Mouse (Mus musculus) heart, embryonic 15.5 days (tissue): ENCODE measurements around the gene Olfml3. TPM values are rescaled to one million over a fixed set of nuclear protein-coding genes. Genes with fewer than 3 reads are reported as not detected.

Source experiments
- ATAC-seq: fragments of 200-750 bp; cut with Nextera tagmentation; replicated peaks from 2 replicates; pipeline ENCODE4 v1.8.0; 2017; ENCODE audit warnings: low read depth, moderate TSS enrichment; ENCODE audit not compliant: insufficient number of reproducible peaks, insufficient read depth, low FRiP score
- H3K27ac ChIP-seq: fragments of 300-500 bp; sonication (generic); 2 replicates; pipeline ENCODE4 v1.5.1; 2015; ENCODE audit warnings: mild to moderate bottlenecking, inconsistent platforms
- H3K27me3 ChIP-seq: fragments of 300-500 bp; sonication (generic); 2 replicates; pipeline ENCODE4 v1.6.1; 2015; ENCODE audit warnings: inconsistent platforms
- H3K36me3 ChIP-seq: fragments of 300-500 bp; sonication (generic); 2 replicates; pipeline ENCODE4 v1.6.1; 2015; ENCODE audit warnings: mild to moderate bottlenecking, inconsistent platforms
- H3K4me1 ChIP-seq: fragments of 300-500 bp; sonication (generic); replicated peaks from 2 replicates; pipeline ENCODE4 v1.6.1; 2015; ENCODE audit warnings: inconsistent platforms
- H3K4me2 ChIP-seq: fragments of 300-500 bp; sonication (generic); 2 replicates; pipeline ENCODE4 v1.6.1; 2015; ENCODE audit warnings: inconsistent platforms, mild to moderate bottlenecking, moderate library complexity
- H3K4me3 ChIP-seq: fragments of 300-500 bp; sonication (generic); 2 replicates; pipeline ENCODE4 v1.5.1; 2015; ENCODE audit warnings: mild to moderate bottlenecking, inconsistent platforms
- H3K9ac ChIP-seq: fragments of 300-500 bp; sonication (generic); 2 replicates; pipeline ENCODE4 v1.6.1; 2015; ENCODE audit warnings: mild to moderate bottlenecking, inconsistent platforms
- H3K9me3 ChIP-seq: fragments of 300-500 bp; sonication (generic); replicated peaks from 2 replicates; pipeline ENCODE4 v1.6.1; 2016; ENCODE audit warnings: inconsistent platforms
- WGBS: fragments of 180-500 bp; shearing (Covaris S2); methylation state at CpG from one replicate; pipeline ENCODE4 v1.1.7; 2015; ENCODE audit warnings: mixed read lengths; 5-methylcytosine and 5-hydroxymethylcytosine counted together
- polyA plus RNA-seq: library from polyadenylated mRNA; unstranded; fragments of >200 nt; fragmentation: Nextera tagmentation; extraction: Ambion mirVana; gene quantifications from 2 replicates; pipeline ENCODE4 v1.2.1, GENCODE M21; 2015

Olfml3 gene
- polyA plus RNA-seq = 19.5 and 29.9 TPM in 2 replicates

DNA sequence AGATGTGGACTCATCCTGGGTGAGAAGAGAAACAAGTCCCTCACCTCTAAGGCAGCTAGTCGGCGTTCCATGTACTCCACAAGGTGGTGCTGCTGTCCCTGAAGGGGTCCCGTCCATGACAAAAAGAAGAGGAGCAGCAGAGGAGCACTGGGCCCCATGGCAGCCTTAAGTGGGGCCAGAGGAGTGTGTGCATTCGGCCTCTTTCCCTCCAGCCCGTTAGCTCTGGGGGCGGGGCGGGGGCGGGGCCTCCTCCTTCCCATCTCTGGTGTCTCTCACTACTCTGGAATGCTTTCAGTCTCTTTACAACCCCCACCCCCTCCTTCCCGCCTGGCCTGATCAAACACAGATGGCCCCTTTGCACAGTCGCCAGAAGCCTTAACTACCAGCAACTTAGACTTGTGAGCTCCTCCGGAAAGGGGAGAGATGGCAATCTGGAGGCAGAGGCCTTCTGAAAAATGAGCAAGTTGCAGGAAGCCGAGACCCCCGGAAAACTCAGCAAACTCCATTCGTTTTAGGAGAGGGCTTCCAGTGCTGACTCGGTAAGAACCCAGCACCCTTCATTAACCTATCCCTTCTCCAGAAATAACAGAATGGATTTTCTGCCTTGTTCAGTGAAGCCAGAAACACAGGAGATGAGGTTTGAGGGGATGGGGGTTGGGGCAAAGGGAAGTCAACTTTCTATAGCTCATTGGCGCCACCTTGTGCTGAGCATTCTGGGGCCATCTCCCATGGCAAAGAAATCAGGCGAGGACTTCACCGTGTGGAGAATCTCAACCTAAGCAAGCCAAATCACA is at the start of gene Olfml3:
Gene Olfml3, minus strand, starts transcription at position 224 of the 794 bp plus-strand sequence.
- WGBS = 1% methylated on average over 18 of the region's 18 CpGs
- H3K9ac ChIP-seq = peak within 1 kb of the TSS; percentile 41
- no peaks in the 10 kb centered on the region for H3K9me3 ChIP-seq
- H3K36me3 ChIP-seq = peaks cover 9% of the 10 kb centered on the region
- peak within 1 kb of the TSS; percentile 71 for H3K4me2 ChIP-seq
- H3K27ac ChIP-seq = peak within 1 kb of the TSS; percentile 95
- peaks cover 57% of the 10 kb centered on the region for H3K4me1 ChIP-seq
- ATAC-seq = peak; percentile 87
- no peaks in the 10 kb centered on the region; the same call in 1 of the 2 replicates for H3K27me3 ChIP-seq
- H3K4me3 ChIP-seq = peak within 1 kb of the TSS; percentile 42

DNA sequence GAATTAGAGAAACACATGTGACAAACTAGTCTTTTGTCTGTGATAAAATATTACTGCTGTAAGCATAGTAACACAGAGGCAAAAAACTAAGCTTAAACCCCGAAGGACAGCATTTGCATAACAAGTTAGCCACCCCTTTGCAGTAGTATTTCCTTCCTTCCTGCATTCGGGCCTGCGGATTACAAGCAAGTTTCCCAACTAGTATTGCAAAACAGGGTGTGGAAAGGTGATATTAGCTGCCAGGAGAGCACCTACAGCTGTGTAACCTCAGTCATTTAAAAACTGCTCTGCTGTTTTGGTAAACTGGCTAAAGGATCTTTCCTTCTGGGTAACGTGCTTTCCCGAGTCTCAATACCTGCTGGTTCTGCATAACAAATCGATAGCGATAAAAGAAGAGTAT is 49.4 kb upstream of the Olfml3 start:
- 65% methylated on average over 7 of the region's 7 CpGs for WGBS
- no peaks in the 10 kb centered on the region for H3K36me3 ChIP-seq
- no peak overlapping the region for H3K4me3 ChIP-seq
- no peak overlapping the region for H3K9ac ChIP-seq
- no peak overlapping the region for H3K4me2 ChIP-seq
- no peaks in the 10 kb centered on the region for H3K27me3 ChIP-seq
- H3K27ac ChIP-seq = peak overlapping the region; percentile 24; the same call in 1 of the 2 replicates
- ATAC-seq = no peak
- H3K4me1 ChIP-seq = peaks cover 40% of the 10 kb centered on the region
- no peaks in the 10 kb centered on the region for H3K9me3 ChIP-seq

DNA sequence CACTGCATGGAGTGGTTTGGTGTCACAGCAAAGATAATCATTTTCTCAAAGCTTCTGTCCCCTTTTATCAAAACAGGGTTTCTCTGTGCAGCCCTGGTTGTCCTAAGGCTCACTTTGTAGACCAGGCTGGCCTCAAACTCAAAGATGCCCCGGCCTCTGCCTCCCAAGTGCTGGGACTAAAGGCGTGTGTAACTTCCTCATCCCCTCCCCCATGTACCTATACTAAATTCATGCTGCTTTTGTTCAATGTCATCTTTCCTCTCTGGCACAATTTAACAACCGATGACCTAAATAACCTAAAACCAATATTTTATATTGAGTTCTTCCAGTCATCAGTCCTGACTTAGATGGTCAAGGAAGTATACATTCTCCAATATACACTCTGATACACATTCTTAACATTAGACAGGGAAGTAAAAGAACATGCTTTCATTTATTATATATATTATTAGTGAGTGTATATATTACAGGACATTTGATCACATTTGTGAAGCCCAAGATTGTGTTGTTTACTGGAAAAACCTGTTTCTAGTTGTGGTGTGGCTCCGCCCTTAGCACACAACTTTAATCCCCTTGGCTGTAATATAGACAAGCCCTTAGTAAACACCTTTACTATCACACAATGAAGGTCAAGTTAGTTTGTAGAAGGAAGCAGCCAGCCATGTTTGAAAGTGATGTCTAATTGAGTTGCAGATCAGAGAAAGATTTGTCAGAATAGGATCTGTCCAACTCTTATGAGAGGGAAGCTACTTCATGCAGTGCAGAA is 45.2 kb upstream of the Olfml3 start:
- no peak overlapping the region for H3K9ac ChIP-seq
- H3K4me2 ChIP-seq = no peak overlapping the region
- WGBS = 84% methylated on average over 4 of the region's 4 CpGs
- H3K36me3 ChIP-seq = peaks cover 2% of the 10 kb centered on the region; the same call in 1 of the 2 replicates
- no peaks in the 10 kb centered on the region for H3K27me3 ChIP-seq
- no peak for ATAC-seq
- no peak overlapping the region for H3K4me3 ChIP-seq
- H3K9me3 ChIP-seq = no peaks in the 10 kb centered on the region
- H3K4me1 ChIP-seq = peaks cover 35% of the 10 kb centered on the region
- H3K27ac ChIP-seq = no peak overlapping the region

DNA sequence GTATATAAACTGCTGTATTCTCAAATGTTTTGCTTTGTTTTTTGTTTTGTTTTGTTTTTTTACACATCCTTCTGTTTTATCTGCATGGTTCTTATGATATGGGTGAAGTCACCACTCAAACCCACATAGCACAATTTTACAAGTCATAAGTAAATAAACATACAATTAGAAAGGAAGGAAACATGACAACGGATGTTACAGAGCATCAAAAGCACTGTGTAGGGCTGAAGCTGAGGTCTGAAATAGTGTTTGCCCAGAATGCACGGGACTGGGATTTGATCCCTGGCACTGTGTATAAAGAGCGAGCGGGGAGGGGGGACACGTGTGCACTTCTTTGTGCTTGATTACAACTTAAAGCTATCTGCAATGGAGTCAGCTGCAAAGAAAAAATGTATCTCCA is 43.0 kb upstream of the Olfml3 start:
- Histone ChIP-seq H3K27me3 (no peaks in the 10 kb centered on the region), H3K4me2 (no peak overlapping the region), H3K4me1 (peaks cover 27% of the 10 kb centered on the region), H3K36me3 (peaks cover 14% of the 10 kb centered on the region), H3K9me3 (no peaks in the 10 kb centered on the region), H3K4me3 (no peak overlapping the region), H3K9ac (no peak overlapping the region), H3K27ac (no peak overlapping the region)
- WGBS = 68% methylated on average over 5 of the region's 5 CpGs
- ATAC-seq = no peak

DNA sequence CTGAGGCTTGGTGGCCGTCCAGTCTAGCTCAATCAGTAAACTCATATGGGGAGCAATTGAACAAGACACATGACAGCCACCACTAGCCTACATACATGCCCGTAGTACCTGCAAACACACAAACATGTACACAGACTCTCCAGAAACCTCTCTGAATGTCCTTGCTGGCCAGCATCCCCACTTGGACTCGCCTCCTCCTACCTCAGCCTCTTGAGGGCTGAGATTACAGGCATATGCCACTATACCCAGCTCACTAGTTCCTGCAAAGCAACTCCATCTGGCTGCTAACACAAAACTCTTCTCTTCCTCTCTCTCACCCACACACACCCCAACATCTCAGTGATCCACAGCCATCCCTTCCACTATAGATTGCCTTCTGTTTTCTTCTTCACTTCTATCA is 42.5 kb upstream of the Olfml3 start:
- no peak overlapping the region for H3K27ac ChIP-seq
- no peak overlapping the region for H3K4me3 ChIP-seq
- H3K4me2 ChIP-seq = no peak overlapping the region
- no peak overlapping the region for H3K9ac ChIP-seq
- H3K27me3 ChIP-seq = no peaks in the 10 kb centered on the region
- H3K9me3 ChIP-seq = no peaks in the 10 kb centered on the region
- H3K36me3 ChIP-seq = peaks cover 14% of the 10 kb centered on the region
- ATAC-seq = no peak
- WGBS = 74% methylated on average over 3 of the region's 3 CpGs
- H3K4me1 ChIP-seq = peaks cover 25% of the 10 kb centered on the region

DNA sequence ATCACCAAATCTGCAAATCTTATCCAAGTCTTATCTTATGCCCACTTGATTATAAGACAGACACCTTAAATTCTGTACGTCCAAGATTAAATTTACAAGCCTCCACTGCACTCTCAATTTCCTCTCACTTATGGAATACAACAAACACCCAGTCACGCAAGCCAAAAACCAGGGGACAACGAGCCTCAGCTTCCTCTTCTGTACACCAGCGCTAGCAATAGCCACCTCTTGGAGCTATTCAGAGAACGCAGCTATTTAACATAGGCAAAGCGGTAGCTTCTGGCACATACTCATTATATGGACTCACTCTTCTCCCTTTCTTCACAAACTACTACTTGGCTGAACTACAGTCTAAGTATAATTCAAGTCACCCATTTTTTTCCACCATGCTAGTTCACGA is 41.4 kb upstream of the Olfml3 start:
- no peak overlapping the region for H3K27ac ChIP-seq
- peaks cover 14% of the 10 kb centered on the region for H3K36me3 ChIP-seq
- H3K9me3 ChIP-seq = no peaks in the 10 kb centered on the region
- no peak for ATAC-seq
- H3K4me2 ChIP-seq = no peak overlapping the region
- peaks cover 24% of the 10 kb centered on the region for H3K4me1 ChIP-seq
- WGBS = 70% methylated on average over 7 of the region's 7 CpGs
- no peaks in the 10 kb centered on the region for H3K27me3 ChIP-seq
- H3K9ac ChIP-seq = no peak overlapping the region
- no peak overlapping the region for H3K4me3 ChIP-seq

DNA sequence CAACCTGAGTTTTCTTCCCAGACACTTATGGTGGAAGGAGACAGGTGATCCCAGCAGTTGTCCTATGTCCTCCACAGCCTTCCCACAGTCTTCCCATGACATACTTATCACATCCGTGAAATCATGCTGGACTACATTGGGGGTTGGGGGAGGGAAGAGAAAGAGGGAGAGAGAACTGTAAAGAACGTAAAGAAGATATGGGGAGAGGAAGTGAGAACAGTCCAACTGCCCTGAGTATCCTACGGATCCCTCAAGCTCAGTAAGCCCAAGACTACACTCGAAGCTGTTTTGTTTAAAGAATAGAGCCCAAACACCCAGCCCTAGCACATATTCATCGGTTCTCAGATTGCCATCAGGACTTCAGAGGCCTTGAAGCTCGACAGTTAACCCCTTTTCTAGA is 40.9 kb upstream of the Olfml3 start:
- Histone ChIP-seq H3K4me1 (peaks cover 26% of the 10 kb centered on the region), H3K9me3 (no peaks in the 10 kb centered on the region), H3K4me2 (no peak overlapping the region), H3K4me3 (no peak overlapping the region), H3K27me3 (no peaks in the 10 kb centered on the region), H3K27ac (no peak overlapping the region), H3K36me3 (peaks cover 14% of the 10 kb centered on the region), H3K9ac (no peak overlapping the region)
- 74% methylated on average over 6 of the region's 6 CpGs for WGBS
- ATAC-seq = no peak

DNA sequence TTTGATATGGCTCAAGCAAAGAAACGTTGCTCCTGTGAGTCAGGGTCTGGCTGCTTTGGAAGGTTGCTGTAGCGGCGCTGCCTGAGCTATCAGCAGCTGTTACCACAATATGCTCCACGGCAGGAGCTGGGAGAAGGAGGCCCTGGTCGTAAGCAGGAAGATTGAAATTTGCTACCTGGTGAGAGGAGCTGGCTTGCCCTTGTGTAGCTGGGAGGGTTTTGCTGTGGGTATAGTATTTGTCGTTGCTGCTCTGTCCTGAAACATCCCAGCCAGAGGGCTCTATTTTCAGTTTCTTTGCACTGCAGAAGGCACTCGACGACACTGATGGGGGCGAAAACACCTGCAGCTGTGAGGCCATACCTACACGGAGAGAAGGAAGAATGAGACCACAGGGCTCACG is 40.1 kb upstream of the Olfml3 start:
- Histone ChIP-seq H3K4me2 (no peak overlapping the region), H3K4me3 (no peak overlapping the region), H3K27ac (peak overlapping the region; percentile 33; the same call in 1 of the 2 replicates), H3K9ac (no peak overlapping the region), H3K4me1 (peaks cover 30% of the 10 kb centered on the region), H3K9me3 (no peaks in the 10 kb centered on the region), H3K36me3 (peaks cover 14% of the 10 kb centered on the region), H3K27me3 (no peaks in the 10 kb centered on the region)
- ATAC-seq = no peak
- 77% methylated on average over 11 of the region's 11 CpGs for WGBS

DNA sequence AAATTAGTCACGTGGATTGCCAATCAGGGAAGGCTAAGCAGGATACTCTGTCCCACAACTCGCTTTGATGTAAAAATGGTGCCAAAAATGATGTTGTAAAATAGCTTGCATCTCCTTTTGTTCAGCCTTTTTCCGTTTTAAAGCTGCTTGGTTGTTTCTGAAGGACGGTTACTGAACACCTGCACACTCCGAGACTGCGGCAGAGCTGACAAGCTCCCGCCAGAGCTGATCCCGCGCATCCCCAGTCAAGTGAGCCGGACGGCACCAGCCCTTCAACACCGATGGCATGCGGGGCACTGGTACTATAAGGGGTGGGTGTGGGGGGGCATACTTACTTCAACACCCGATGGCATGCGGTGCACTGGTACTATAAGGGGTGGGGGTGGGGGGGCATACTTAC is 36.2 kb upstream of the Olfml3 start:
- peaks cover 14% of the 10 kb centered on the region for H3K36me3 ChIP-seq
- H3K4me3 ChIP-seq = no peak overlapping the region
- no peak overlapping the region for H3K4me2 ChIP-seq
- H3K9ac ChIP-seq = no peak overlapping the region
- H3K4me1 ChIP-seq = peaks cover 32% of the 10 kb centered on the region
- no peak for ATAC-seq
- H3K9me3 ChIP-seq = no peaks in the 10 kb centered on the region
- no peaks in the 10 kb centered on the region for H3K27me3 ChIP-seq
- peak overlapping the region; percentile 88 for H3K27ac ChIP-seq
- WGBS = 78% methylated on average over 15 of the region's 15 CpGs

DNA sequence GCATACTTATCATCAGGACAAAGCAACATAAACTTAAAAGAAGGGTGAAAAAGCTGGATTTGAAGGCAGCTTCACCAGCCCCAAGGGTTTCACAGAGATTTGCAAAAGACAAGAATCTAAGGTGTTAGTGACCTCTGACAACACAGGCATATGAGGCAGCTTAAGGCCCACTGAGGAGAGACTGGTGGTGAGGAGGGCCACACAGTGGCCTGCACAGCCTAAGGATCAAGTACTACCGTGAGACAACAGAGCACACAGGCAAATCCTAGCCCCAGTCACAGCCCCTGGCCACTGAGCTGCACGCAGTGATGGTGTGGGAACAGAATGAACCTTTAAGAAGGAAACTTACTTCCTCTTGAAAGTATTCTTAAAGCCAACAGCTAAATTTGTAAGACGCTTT is 35.7 kb upstream of the Olfml3 start:
- no peak overlapping the region for H3K4me3 ChIP-seq
- peaks cover 32% of the 10 kb centered on the region for H3K4me1 ChIP-seq
- H3K9ac ChIP-seq = peak overlapping the region; percentile 9; the same call in 1 of the 2 replicates
- no peaks in the 10 kb centered on the region for H3K27me3 ChIP-seq
- H3K27ac ChIP-seq = peak overlapping the region; percentile 88
- peaks cover 14% of the 10 kb centered on the region for H3K36me3 ChIP-seq
- 71% methylated on average over 3 of the region's 3 CpGs for WGBS
- ATAC-seq = 0 out of 2 replicates have a peak, but pooled peaks have one; percentile 12
- no peaks in the 10 kb centered on the region for H3K9me3 ChIP-seq
- no peak overlapping the region for H3K4me2 ChIP-seq

DNA sequence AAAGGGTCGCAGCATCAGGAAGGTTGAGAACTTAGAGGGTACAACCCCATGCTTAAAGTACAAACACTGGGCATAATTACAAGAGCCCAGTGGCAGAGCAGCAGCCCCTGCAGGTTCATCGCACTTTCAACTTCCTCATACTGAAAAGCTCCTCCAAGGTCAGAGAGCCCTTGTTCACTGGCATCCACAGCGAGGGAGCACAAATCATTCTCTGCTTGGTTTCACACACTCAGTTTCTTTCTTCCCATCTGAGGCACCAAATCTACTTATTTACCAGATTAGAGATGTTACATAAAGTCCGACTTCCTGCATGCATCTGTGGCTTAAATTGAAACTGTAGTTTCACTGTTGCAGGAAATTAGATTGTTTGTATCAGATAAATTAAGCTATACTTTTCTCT is 35.0 kb upstream of the Olfml3 start:
- 48% methylated on average over 4 of the region's 4 CpGs for WGBS
- Histone ChIP-seq H3K27ac (peak overlapping the region; percentile 88), H3K4me1 (peaks cover 35% of the 10 kb centered on the region), H3K4me2 (0 out of 2 replicates have a peak overlapping the region, but pooled peaks have one; percentile 39), H3K36me3 (peaks cover 10% of the 10 kb centered on the region), H3K27me3 (no peaks in the 10 kb centered on the region), H3K9me3 (no peaks in the 10 kb centered on the region), H3K4me3 (no peak overlapping the region), H3K9ac (no peak overlapping the region)
- ATAC-seq = 0 out of 2 replicates have a peak, but pooled peaks have one; percentile 45
